Mouse (Mus musculus) forebrain, embryonic 14.5 days (tissue): ENCODE measurements around the gene Spata33. TPM values are rescaled to one million over a fixed set of nuclear protein-coding genes. Genes with fewer than 3 reads are reported as not detected.

ENCODE experiments used
- ATAC-seq: fragments of 200-750 bp; cut with Nextera tagmentation; 2 replicates; pipeline ENCODE4 v1.8.0; 2017; ENCODE audit warnings: mild to moderate bottlenecking, moderate library complexity
- DNase-seq: peaks from one replicate; pipeline ENCODE4 v3.0.0-alpha.2; 2015; ENCODE audit warnings: low spot score
- H3K27ac ChIP-seq: fragments of 300-500 bp; sonication (generic); 2 replicates; pipeline ENCODE4 v1.5.1; 2014; ENCODE audit warnings: low read depth, mild to moderate bottlenecking, control low read depth, low read length, moderate library complexity
- H3K27me3 ChIP-seq: fragments of 300-500 bp; sonication (generic); replicated peaks from 2 replicates; pipeline ENCODE4 v1.6.1; 2014; ENCODE audit warnings: low read length, control low read depth, mixed read lengths; ENCODE audit not compliant: control insufficient read depth, insufficient read depth
- H3K36me3 ChIP-seq: fragments of 300-500 bp; sonication (generic); 2 replicates; pipeline ENCODE4 v1.6.1; 2014; ENCODE audit warnings: low read length, control low read depth; ENCODE audit not compliant: control insufficient read depth, insufficient read depth
- H3K4me1 ChIP-seq: fragments of 300-500 bp; sonication (generic); 2 replicates; pipeline ENCODE4 v1.6.1; 2014; ENCODE audit warnings: antibody characterized with exemption, low read length, control low read depth; ENCODE audit not compliant: control insufficient read depth, insufficient read depth
- H3K4me2 ChIP-seq: fragments of 300-500 bp; sonication (generic); 2 replicates; pipeline ENCODE4 v1.6.1; 2014; ENCODE audit warnings: mild to moderate bottlenecking, control low read depth, low read length
- H3K4me3 ChIP-seq: fragments of 300-500 bp; sonication (generic); 2 replicates; pipeline ENCODE4 v1.5.1; 2014; ENCODE audit warnings: low read depth, low read length, control low read depth
- H3K9ac ChIP-seq: fragments of 300-500 bp; sonication (generic); 2 replicates; pipeline ENCODE4 v1.6.1; 2014; ENCODE audit warnings: mild to moderate bottlenecking, low read length, control low read depth, moderate library complexity
- H3K9me3 ChIP-seq: fragments of 300-500 bp; sonication (generic); replicated peaks from 2 replicates; pipeline ENCODE4 v1.6.1; 2016; ENCODE audit warnings: low read length, control low read depth, mixed read lengths; ENCODE audit not compliant: control insufficient read depth
- WGBS: fragments of 180-500 bp; shearing (Covaris S2); extraction: QIAGEN DNeasy Blood & Tissue Kit; methylation state at CpG from one replicate; pipeline ENCODE4 v1.1.7; 2014; 5-methylcytosine and 5-hydroxymethylcytosine counted together
- polyA plus RNA-seq: library from polyadenylated mRNA; unstranded; fragments of >200 nt; fragmentation: Nextera tagmentation; extraction: Ambion mirVana; gene quantifications from 2 replicates; pipeline ENCODE4 v1.2.1, GENCODE M21; 2014

The Spata33 gene
- polyA plus RNA-seq, 1 experiment from 2014 or later = 6.5 TPM

GRCm38 (mm10) chr8:123235520-123236497 lies 23.2 kb downstream of the Spata33 start, which contains the start of gene Spata2l:
Spata2l (minus strand) TSS chr8:123236233.
- H3K27me3 ChIP-seq = peaks cover 22% of the 10 kb centered on the region
- H3K4me2 ChIP-seq = peak within 1 kb of the TSS; percentile 68
- ATAC-seq (peak; percentile 78), DNase-seq (peak; percentile 73)
- no peak within 1 kb of the TSS for H3K27ac ChIP-seq
- no peaks in the 10 kb centered on the region for H3K9me3 ChIP-seq
- no peaks in the 10 kb centered on the region for H3K36me3 ChIP-seq
- 2% methylated on average over 48 of the region's 57 CpGs for WGBS
- peaks cover 7% of the 10 kb centered on the region for H3K4me1 ChIP-seq
- peak within 1 kb of the TSS; percentile 36 for H3K4me3 ChIP-seq
- H3K9ac ChIP-seq = peak within 1 kb of the TSS; percentile 56

GRCm38 (mm10) chr8:123239398-123239797 lies 26.8 kb downstream of the Spata33 start:
- no peak for DNase-seq

DNA sequence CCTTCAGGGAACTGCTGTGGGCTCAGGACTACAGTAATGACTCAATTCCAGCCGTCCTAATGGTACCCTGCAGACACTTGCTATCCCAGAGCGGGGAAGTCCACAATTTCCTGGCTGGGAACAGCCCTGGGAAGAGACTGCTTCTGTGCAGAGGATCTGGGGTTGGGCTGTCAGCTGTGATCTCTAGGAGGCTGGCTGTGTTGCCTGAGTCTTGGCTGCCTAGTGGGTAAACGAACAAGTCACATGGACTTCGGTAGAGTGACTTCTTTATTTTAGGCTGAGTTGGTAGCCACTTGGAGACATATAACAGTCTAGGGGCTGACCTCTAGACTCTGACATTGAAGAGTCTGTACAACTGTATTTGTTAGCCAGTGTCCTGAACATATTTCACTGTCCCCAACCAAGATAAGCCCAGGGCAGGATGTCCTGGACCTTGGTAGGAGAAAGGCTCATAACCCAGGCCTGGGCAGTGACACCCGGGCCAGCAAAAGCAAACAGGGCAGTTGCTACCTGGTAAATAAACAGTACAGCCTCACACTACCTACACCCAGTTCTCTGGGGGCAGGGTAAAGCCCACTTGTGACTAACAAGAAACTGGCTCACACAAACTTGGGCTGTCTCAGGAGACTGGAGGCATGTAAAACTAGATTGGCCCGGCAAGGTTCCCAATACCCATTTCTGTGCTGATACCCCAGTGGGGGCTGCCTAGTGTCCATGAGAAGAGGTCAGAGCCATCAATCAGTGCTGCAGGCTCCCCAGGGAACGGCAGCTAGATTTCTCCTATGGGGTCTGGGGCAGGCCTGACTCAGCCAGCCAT lies 29.7 kb downstream of the Spata33 start:
- Histone ChIP-seq H3K27ac (no peak overlapping the region), H3K4me2 (no peak overlapping the region), H3K9ac (no peak overlapping the region), H3K27me3 (no peaks in the 10 kb centered on the region), H3K36me3 (peaks cover 57% of the 10 kb centered on the region), H3K4me1 (no peaks in the 10 kb centered on the region), H3K9me3 (no peaks in the 10 kb centered on the region), H3K4me3 (no peak overlapping the region)
- ATAC-seq (no peak), DNase-seq (no peak)
- WGBS = 91% methylated on average over 7 of the region's 7 CpGs

More at GRCm38 (mm10) chr8:123239398-123239797, 26.8 kb downstream of the Spata33 start:
- ATAC-seq = no peak
- WGBS = 88% methylated on average over 10 of the region's 10 CpGs
- H3K9me3 ChIP-seq = no peaks in the 10 kb centered on the region
- peaks cover 28% of the 10 kb centered on the region for H3K36me3 ChIP-seq
- no peak overlapping the region for H3K9ac ChIP-seq
- H3K4me2 ChIP-seq = no peak overlapping the region
- H3K27ac ChIP-seq = no peak overlapping the region
- H3K27me3 ChIP-seq = peaks cover 19% of the 10 kb centered on the region
- H3K4me3 ChIP-seq = no peak overlapping the region
- peaks cover 7% of the 10 kb centered on the region for H3K4me1 ChIP-seq

DNA sequence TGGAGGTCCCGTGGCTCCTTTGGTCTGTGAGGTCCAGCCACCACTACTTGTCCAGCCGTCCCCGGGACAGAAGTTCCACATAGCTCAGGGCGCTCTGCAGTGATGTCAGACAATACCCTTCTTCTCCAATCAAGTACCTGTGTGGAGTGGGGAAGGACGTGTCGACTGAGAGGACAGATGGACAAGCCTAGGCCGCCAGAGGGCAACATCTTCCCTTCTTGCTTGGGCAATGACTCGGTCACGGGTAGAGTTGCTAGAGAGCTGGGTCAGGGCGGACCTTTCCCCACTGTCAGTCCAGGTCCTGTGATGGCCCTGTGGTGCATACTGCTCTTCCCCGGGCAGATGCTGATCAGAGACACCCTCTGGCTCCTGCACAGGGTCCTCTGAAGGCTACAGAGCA lies 30.4 kb downstream of the Spata33 start:
- 69% methylated on average over 11 of the region's 11 CpGs for WGBS
- no peaks in the 10 kb centered on the region for H3K4me1 ChIP-seq
- no peaks in the 10 kb centered on the region for H3K9me3 ChIP-seq
- no peak overlapping the region for H3K9ac ChIP-seq
- no peak overlapping the region for H3K27ac ChIP-seq
- ATAC-seq (no peak), DNase-seq (no peak)
- peaks cover 64% of the 10 kb centered on the region for H3K36me3 ChIP-seq
- H3K27me3 ChIP-seq = no peaks in the 10 kb centered on the region
- H3K4me2 ChIP-seq = no peak overlapping the region
- no peak overlapping the region for H3K4me3 ChIP-seq

DNA sequence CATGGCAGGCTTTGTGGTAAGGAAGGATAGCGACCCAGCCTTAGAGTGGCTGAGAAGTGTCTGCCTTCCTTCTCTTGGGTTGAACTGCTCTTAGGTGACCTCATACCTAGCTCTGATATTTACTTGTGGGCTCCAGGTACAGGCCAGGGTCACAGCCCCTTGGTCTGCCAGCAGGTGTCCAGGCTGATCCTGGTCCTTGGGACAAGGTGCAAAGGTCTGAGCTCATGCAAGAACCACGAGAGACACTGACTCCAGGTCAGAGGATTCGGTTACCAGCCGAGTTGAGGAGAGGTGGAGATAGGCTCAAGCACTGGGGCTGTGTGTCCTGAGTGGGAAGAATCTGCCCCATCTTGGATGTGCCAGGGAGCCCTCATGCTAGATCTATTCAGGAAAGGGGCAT lies 31.8 kb downstream of the Spata33 start:
- Histone ChIP-seq H3K9ac (no peak overlapping the region), H3K27ac (no peak overlapping the region), H3K9me3 (no peaks in the 10 kb centered on the region), H3K4me2 (no peak overlapping the region), H3K27me3 (no peaks in the 10 kb centered on the region), H3K36me3 (peaks cover 78% of the 10 kb centered on the region), H3K4me3 (no peak overlapping the region), H3K4me1 (no peaks in the 10 kb centered on the region)
- DNase-seq = no peak
- WGBS = 94% methylated on average over 4 of the region's 4 CpGs
- no peak for ATAC-seq

- H3K4me1 ChIP-seq = no peaks in the 10 kb centered on the region
Measured at GRCm38 (mm10) chr8:123245543-123245942, 32.9 kb downstream of the Spata33 start.

DNA sequence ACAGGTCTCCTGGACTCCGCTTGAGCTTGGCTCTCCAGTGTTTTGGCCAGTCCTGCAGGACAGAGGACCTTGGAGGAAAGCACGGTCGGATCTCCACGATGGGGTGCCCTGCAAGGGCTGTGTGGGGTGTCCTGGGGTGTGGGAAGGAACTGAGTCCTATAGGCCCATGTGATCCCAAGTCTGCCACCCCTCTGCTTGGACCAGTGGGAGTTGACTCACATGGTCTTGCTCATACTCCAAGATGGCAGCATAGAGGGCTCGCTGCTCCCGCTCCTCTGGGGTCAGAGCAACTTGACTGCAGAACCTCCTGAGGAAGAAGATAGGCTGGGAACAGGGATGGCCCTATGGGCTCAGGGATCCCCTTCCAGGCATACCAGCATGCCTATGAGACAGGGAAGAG lies 35.1 kb downstream of the Spata33 start:
- no peak for ATAC-seq
- Histone ChIP-seq H3K9ac (no peak overlapping the region), H3K36me3 (peaks cover 91% of the 10 kb centered on the region), H3K4me2 (no peak overlapping the region), H3K27me3 (no peaks in the 10 kb centered on the region), H3K4me1 (peaks cover under 1% of the 10 kb centered on the region), H3K27ac (no peak overlapping the region), H3K9me3 (no peaks in the 10 kb centered on the region), H3K4me3 (no peak overlapping the region)
- WGBS = 96% methylated on average over 6 of the region's 6 CpGs
- no peak for DNase-seq

More at GRCm38 (mm10) chr8:123245543-123245942, 32.9 kb downstream of the Spata33 start:
- no peaks in the 10 kb centered on the region for H3K9me3 ChIP-seq
- H3K27ac ChIP-seq = no peak overlapping the region
- no peak overlapping the region for H3K4me3 ChIP-seq
- no peaks in the 10 kb centered on the region for H3K27me3 ChIP-seq
- peaks cover 89% of the 10 kb centered on the region for H3K36me3 ChIP-seq
- DNase-seq = no peak
- no peak overlapping the region for H3K9ac ChIP-seq
- WGBS = 88% methylated on average over 12 of the region's 12 CpGs
- no peak overlapping the region for H3K4me2 ChIP-seq
- ATAC-seq = no peak

GRCm38 (mm10) chr8:123248596-123248995 lies 36.0 kb downstream of the Spata33 start:
- Histone ChIP-seq H3K27me3 (no peaks in the 10 kb centered on the region), H3K4me2 (no peak overlapping the region), H3K9me3 (no peaks in the 10 kb centered on the region), H3K36me3 (peaks cover 83% of the 10 kb centered on the region), H3K9ac (no peak overlapping the region), H3K4me1 (peaks cover 7% of the 10 kb centered on the region), H3K4me3 (no peak overlapping the region), H3K27ac (no peak overlapping the region)
- ATAC-seq = no peak
- WGBS = 90% methylated on average over 8 of the region's 8 CpGs
- DNase-seq = no peak
